Mouse (Mus musculus) right cerebral cortex, postnatal 36 days (tissue): ENCODE data around the gene Kctd20.

Experiments used
- DNase-seq, 2 experiments: peaks; one replicate each; pipeline ENCODE4 v3.0.0; 2022; ENCODE audit warnings: low spot score in 2 of 2, mixed read lengths in 1 of 2

The Kctd20 gene

DNA sequence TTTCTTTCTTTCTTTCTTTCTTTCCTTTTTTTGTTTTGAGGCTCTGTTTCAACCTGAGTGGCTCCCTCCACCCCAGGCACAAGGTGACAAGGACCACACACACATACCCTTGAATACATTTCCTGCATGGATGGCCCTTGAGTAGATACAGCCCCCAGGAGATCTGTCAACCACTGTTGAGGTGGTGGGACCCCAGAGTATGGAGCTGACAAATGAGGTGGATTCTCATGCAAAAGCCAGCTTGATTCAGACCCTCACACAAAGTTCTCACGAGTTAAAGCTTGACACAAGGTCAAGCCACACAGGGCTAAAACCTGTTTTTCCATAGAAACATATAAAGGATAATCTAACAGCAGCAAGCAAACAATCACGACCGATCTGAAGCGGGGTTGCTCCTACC, 19.5 kb upstream of the Kctd20 start:
- no peak for DNase-seq

DNA sequence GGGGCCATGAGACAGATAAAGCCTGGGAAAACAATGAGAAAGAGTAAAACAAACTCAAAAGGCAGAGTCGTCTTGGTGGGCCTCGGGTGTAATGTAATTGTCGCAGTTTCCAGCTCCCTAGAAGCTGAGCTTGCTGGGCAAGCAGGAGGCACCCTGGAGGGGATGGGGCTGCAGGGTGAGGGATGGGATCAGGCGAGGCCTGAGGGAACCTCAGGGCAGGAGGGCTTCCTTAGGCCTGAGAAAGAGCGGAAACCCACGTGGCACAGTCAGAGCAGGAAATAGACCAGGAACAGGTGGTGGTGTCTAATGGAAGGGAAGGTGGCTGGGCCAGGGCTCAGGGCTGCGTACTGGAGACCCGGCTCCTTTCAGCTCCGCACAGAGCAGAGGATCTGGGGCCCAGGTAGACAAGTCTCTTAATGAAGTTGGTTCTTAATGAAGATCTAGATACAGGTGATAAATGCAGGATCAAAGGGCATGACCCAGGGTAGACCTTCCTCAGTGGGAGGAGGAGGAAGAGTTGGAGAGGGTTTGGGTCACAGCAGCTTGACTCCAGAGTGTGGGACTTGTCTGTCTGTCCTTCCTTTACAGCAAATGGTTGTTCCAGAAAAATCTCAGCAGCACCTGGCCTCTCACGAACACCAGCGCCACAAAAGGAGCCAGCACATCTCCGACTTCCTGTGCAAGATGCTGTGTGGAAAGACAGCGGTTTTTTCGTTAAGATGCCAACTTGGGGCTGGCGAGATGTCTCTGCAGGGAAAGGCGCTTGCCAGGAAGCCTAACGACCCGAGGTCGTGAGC, 17.4 kb upstream of the Kctd20 start:
- no peak for DNase-seq

DNA sequence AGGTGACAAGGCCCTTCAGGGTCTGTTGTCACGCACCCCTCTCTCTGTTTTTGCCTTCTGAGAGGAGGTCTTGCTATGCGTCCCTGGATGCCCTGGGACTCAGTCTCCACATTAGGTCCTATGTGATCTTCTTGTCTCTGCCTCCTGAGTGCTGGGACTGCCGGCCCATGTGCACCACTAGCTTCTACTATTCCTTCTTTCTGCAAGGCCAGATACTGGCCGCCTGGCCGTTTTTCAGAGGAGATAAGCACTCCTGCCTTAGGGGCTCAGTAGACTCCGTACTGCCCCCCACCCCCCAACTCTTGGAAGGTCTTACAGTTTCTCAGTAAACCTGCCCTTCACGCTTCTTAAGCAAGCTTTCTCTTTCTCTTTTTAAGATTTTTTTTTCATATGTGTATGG, 15.6 kb upstream of the Kctd20 start:
- no peak for DNase-seq

DNA sequence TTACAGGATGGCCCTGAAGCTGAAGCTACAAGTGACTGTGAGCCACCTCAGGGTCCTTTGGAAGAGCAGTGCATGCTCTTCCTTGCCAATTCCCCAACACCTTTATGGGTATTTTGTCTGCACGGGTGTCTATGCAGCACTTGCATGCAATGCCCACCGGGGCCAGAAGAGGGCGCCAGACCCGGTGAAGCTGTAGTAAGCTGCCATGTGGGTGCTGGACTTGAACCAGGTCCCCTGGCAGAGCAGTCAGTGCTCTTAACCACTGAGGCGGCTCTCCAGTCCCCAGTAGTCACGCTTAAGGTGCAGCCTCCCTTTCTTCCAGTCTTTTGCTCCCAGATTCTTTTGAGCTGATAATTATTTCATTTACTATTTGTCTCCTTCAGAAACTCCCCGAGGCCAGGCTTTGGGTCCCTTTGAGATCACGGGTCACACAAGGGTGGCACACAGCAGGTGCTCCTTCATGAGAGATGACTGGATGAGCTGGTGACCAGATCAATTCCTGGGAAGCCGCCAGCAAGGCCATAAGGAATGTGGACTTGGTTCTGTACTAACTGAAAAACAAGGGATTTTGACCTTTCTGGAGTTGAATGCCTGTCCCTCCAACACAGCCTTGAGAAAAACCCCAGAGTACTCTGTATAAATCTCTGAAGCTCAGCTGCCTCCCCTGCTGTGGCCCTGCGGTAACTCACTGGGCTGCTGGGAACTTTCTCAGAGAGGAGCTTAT, 15.0 kb upstream of the Kctd20 start:
- DNase-seq = no peak

DNA sequence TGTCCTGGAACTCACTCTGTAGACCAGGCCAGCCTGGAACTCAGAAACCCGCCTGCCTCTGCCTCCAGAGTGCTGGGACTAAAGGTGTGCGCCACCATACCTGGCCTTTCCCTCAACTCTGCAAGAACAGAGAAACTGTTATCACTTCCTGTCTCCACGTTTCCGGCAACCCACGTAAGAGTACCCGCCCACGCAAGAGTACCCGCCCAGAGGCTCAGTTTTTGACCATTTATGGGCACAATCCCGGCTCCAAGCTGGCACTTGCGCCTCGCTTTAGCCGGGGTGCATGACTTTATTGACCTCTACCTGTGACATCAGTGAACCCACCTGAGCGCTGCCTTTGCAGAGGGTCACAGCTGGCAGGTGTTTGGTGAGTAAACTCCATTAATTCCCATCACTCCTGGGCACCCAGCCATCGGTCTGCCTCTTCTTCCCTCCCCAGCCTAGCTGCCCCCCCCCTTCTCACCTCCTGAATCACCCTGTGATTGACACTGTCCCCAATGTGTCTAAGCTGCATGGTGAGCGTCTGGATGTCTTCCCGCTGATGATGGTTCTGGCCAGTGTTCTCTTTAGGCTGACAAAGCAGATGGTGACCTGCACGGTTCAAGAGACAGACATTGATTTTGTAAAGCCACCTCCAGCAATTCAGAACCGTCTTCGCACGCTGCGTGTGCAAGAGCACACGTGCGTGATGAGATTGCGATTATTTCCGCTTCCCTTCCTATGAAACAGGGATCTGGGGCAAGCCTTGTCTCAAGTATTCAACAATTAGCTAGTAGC, 10.8 kb upstream of the Kctd20 start:
- no peak for DNase-seq

DNA sequence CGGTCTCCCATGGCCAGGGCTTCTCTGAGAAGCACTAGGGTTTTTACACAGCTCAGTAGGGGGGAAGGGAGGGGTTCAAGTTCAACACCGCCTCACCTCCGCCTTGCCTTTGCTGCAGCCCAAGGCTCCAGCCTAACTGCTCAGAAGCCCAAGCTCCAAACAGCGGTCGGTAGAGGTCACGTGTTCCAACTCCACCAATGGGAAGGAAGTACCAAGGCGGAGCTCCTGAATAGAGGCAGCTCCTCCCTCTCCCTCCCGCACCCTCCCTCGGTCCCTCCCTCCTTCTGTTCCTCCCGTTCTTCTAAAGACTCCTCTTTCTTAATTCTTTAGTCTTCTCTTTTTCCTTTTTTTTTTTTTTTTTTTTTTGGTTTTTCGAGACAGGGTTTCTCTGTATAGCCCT, 9.6 kb upstream of the Kctd20 start:
- DNase-seq = no peak

DNA sequence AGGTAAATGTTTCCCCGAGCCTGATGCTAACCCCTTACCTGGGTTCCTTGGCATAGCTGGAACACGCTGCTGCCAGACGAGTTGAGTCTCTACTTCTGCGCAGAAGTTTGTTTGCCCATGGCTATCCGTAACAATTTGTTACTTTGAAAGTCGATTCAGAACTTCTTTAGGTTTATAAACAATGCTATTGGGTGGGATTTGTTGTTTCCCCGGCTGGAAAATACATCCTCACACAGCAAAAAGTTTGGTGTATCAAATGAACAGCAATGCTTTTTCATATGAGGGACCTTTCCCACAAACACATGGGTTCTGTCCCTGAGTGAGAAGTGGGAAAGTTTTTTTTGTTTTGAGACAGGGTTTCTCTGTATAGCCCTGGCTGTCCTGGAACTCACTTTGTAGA, 8.0 kb upstream of the Kctd20 start, which contains the start of gene Pxt1:
Pxt1 (minus strand) TSS at position 101 of the 400 bp plus-strand sequence.
- no peak for DNase-seq

DNA sequence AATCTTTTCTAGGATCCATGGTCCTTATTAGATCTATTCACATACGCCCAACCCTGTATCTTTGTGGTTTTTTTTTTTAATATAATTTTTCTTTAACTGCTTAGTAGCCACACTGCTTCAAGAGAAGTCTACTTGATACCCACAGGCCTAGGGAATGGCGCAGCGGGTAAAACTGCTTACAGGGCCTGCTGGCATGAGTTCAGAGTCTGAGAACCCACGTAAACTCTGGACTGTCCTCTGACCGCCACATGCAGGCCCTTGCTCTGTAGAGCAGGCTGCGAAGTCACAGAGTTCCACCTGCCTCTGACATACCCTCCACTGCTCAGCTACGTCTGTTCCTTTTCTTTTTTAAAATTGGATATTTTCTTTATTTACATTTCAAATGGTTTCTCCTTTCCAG, 7.3 kb upstream of the Kctd20 start:
- DNase-seq = no peak

DNA sequence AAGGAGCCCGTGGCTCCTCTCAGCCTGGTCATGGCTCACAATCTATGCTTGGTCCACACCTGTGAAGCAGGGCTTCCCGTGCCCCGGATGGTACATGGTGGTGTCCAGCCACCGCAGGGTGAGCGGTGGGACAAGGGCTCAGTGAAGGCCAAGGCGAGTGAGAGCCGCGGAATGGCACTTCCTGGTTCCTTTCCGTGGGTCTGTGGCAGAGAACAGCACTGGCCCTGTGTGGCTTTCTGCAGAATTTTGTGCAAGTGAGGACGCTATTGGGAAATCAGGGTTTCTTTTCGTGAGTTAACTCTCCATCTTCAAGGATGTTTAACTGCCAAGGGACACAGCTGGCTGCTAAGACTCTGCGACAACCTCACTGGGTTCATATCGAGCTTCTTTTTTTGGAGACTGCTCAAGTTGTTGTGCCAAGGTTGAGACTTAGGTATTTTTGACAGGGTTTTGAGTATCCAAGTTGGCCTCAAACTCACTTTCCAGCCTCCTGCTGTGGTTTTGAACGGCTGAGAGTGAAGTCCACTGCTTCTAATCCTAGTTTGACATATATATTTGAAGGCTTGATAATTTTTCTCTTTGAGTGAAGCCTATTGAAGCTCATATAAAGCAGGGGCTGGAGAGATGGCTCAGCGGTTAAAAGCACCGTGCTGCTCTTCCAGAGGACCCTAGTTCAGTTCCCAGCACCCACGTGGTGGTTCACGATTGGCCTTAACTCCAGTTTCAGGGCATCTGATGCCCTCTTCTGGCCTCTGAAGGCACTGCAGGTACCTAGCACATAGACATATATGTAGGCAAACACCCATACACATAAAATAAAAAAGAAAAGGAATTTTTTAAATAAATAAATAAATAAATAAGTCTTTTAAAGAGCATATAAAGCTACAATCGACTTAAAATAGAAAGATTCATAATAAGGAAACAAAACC, 4.5 kb upstream of the Kctd20 start:
- no peak for DNase-seq

DNA sequence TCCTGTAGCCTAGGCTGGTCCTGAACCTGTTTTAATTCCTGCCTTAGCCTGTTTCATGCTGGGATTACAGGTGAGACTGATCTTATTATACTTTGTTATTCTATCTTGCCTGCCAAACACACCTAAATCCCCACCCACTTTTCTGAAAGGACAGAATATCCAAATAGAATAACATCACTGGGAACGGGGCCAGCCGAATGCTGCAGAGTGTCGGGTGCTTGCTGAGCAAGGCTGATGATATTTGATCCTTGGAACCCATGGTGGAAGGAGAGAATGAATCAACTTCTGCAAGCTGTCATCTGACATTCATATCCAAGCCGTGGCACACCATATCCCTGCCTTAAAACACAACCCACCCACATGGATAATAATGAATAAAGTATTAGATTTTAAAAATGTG, 3.1 kb upstream of the Kctd20 start:
- no peak for DNase-seq

DNA sequence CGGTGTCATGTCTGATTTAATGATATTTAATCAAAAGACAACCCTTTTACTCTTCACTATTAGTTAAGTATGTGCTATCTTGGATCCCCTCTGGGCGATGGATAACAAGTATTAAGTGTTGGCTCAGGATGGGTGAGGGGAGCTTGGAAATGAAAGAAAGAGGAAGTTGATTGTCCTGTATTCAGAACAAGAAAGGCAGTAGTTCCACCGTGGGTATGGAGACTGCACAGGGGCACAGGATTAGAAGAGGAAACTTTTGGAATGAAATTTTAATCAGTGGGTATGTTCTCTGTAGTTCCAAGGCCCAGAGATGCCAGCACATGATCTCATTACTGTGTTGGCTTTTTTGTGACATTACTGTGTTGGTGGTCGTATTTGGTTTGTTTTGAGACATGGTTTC, 999 bp upstream of the Kctd20 start:
- no peak for DNase-seq

DNA sequence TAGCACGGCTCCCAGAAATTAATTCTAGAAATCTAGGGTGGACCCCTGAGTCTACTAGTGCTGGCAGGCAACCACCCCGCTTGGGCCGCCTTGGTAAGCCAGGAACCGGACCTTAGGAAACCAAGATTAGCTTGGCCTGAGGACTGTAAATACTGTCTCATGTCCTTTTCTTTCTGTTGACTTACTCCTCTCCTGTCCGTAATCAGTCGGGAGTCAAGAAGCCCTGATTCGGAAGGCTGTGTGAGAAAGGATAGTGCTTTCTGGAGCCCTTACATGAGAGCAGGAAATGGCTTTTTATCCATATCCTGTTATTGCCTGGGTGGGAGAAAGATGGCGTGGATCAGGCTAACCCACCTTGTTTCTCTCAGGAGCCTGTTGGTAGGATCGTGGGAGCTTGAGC, 1.5 kb downstream of the Kctd20 start:
- no peak for DNase-seq

DNA sequence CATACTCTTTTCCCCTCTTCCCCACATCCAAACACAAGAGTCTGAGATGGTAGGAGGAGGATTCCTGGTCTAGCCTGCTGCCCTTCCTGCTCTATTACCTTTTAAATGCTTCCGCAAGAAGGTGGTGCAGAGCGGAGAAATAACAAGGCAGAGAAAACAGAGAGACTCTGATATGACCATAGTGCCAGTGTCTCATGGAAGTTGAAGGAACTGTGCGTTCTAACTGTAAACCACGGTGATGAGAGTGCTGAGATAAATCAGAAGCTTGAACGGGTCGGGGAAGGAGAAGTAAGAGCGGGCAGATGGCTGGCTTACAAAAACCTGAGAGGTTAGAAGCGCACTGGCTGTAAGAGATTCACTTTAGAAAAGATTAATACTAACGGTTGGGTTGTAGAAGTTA, 2.7 kb downstream of the Kctd20 start:
- no peak for DNase-seq

DNA sequence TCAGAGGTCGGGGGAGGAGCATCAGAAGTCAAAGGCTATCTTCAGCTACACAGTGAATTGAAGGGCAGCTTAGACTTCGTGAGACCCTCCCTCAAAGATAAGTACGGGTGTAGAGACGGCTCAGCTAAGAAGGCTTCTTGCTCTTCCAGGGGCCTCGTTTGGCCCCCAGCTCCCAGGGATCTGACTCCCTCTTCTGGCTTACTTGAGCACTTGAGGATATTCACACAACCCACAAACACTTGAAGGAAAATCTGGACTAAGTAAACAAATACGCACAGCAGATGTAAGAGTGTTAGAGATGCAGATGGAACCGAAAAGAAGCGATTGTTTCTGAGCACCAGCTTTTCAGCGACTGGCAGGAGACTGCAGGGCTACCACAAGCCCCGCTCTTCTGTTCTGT, 8.8 kb downstream of the Kctd20 start:
- no peak for DNase-seq

DNA sequence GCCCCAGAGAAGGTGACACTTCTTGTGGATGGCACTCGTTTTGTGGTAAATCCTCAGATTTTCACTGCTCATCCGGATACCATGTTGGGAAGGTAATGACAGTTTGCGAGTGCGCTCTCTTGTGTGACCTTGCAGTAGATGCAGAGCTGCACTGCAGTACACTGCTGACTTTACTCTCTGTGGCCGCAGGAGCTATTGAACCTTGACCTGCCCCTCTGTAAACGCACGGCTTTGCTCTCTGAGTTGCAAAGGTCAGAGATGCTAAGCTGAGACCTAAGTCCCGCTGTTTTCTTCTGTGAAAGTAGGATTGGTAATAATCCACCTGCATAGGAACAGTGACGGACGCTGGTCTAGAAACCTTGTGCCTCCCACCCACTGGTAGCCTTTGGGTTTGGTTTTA, 9.8 kb downstream of the Kctd20 start:
- DNase-seq = no peak

DNA sequence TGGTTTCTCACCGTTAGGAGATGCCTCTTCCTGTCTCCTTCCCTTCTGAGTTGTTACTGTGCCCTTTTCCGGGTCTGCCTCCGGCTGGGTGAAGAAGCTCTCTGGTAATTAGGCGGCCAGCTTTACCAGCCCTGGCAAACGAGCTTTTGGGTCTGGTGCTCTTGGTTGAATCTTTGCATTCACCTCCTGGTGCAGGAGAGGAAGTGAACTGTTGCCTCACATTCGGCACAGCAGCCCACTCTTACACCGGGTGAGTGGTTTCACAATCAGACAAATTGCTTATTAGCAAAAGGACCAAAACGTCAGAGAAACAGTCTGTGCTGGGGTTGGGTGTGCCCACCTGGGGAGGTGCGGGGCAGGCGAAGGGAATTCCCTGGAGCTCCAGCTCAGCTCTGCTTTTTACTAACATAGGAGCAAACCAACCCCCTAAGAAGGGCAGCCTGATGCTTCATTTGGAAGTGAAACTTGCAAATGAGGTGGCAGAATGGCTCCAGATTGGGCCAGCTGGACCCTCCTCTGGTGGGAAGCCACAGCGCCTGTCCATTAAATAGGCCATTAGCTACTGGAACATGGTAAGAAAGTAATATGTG, 15.4 kb downstream of the Kctd20 start:
- no peak for DNase-seq

DNA sequence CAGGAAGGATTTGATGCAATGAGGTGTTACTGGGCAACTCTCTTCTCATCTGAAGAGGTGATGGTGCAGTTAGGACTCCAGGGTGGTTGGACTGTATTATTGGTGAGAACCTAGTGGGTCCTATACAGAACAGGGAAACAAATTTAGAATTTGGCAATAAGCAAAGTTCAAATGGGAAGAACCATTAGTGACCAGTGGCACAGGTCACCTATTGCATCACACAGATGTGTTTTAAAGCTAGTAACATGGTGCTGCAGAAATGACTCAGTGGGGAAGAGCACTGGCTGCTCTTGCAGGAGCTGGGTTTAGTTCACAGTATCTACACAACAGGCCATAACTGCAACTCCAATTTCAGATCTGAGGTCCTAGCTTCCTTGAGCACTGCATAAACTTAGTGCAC, 18.4 kb downstream of the Kctd20 start:
- DNase-seq = no peak

DNA sequence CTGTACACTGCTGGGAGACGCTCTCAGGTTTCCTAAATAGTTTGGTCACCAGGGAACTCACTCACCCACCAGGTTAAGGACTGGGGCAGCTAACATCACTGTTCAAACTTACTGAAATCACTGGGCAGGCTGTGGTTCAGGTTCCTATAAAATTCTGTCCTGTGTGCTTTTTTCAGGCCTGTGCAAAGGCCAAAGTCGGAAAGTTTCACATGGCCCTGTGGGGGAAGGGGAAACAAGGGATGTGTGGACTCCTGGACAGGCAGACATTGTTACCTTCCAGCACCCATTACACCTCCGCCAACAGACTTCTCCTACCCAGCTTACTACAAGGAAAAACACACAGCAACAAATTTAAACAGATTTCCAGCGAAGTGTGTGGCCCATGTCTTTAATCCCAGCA, 27.3 kb downstream of the Kctd20 start:
- DNase-seq = no peak

DNA sequence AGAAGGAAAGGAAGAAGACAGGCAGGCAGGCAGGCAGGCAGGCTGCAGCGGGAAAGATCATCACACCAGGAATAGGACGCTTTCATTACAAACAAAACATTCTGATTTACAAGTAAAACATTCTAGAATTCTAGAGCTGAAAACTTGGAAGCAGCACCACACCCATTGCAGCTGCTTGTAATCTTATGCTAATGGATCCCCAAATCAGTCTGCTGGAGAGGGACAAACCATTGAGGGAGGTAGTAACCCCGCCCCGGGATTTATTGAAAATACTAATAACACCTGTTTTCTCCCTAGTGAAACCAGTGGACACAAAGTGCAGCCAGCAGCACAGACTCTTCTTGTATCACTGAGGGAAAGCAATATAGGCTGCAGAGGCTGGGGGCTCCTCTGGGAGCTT, 29.3 kb downstream of the Kctd20 start:
- no peak for DNase-seq

DNA sequence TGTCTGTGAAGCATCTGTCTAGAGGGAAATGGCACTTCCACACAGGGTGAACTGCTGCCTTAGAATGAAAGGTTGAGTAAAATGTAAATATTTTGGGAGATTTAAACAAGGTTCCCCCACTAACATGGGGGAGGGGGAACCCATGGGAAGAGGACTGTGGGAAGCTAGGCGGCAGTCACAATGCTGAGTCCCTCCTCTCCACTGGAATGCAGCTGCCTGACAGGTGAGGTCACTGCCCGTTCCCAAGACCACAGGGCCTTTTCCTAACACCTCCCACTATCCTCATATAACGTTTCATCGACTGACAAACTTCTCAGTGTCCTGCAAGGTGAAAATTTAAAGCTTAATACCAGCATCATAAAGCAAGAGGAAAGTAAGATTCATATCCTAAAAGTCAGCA, 30.8 kb downstream of the Kctd20 start:
- no peak for DNase-seq

DNA sequence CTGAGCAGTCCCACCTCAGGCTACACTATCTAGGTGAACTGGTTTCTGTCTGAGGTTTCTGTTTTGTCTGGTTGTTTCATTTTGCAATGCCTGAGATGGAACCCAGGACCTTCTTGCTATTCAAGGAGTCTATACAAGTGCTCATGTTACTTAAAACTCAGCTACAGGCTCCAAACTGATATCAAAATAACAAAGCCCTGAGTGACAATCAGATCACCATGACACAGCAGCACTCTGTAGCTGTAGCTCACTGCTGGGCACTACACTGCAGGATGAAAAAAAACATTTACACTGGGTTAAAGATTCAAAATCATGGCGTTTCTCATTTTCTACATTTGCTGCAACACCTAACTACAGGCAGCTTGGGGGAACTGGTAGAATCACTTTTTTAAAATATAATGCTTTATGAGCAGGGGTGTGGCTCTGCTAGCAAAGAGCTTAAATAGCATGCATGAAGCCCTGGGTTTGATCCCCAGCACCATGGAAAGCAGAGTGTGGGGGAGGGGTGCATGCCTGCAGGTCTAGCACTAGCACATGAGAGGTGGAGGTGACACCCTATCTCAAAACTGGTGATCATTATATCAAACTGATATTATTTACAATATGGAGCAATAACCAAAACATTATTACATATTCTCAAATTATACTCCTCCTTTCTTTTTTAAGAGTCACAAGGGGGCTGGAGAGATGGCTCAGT, 33.1 kb downstream of the Kctd20 start:
- no peak for DNase-seq
